Mouse (Mus musculus): ENCODE results near the gene Lactb.

Lactb gene

DNA sequence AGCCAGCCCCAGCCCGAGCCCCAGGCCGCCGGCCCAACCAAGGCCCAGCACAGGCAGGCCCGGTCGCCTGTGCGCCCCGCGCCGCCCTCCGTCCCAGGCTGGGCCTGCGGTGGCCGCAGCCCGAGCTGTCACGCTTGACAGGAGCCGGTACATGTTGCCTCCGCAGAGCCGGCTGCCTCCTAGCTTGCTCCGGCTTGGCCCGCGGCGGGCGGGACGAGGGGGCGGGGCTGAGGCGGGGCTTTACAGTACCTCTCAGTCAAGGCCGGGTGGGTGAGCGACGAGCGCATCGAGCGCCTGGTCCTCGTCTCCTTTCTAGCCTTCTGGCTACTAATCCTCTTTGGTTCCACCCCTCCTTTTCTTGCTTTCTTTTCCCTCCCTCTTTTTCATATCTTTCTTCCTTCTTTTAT lies at the start of gene Lactb:
Gene Lactb, minus strand, starts transcription at position 246 of the 407 bp plus-strand sequence.
- DNase-seq (ENCODE audit: low spot score), result peak; percentile 94

DNA sequence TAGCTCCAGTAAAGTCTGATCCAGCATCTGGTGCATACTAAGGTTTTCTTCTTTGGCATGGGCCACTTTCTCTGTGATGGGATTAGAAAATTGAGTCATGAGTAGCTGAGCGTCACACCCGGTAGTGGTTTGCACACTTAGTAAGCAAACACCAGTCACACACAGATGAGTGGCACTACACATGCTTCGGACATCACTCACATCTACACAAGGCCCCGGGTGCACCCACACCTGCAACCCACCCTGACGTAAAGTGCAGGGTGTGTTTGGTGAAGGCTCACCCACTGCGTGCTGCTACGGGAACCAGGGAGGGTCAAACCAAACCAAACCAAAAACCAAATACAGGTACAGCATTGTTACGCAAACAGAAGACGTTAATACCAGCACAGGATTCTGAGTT lies 48.1 kb upstream of the Lactb start:
- DNase-seq (ENCODE audit: low spot score), result no peak

DNA sequence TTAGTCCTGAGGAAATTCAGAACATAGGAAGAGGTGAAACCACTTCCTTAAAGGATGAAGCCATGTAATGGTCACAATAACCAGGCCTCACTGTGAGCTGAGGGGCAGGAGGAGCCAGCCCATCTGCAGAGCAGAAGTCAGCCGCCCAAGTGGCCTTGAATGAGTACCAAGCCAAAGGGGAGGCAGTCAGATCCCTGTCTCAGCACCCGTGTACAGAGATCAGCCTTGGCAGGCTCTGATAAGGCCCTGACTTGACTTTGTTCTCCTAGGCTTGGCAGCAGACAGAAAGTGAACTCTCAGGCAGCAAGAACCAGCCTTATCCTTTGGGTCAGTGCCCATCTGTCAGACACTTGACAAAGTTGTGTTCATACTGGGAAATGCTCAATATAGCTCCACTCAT lies 44.8 kb upstream of the Lactb start:
- DNase-seq (ENCODE audit: low spot score), result no peak

DNA sequence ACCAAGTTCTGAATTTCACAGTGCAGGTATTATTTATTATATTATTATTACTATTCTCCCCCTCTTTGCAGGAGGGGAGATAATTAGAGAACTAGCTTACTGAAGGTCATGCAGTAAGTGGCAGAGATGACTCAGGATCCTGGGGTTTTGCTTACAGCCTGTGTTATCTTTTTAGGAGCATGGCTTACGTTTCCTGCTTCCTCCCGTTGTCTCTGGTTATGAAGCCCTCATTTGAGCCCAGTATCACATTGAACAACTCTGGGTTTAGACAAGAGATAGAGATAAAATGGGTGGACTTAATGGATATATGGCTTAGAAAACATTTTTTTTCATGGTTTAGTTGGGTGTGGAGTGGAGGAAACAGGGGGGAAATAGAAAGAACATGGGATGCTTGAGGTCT lies 38.2 kb upstream of the Lactb start:
- DNase-seq (ENCODE audit: low spot score), result no peak

DNA sequence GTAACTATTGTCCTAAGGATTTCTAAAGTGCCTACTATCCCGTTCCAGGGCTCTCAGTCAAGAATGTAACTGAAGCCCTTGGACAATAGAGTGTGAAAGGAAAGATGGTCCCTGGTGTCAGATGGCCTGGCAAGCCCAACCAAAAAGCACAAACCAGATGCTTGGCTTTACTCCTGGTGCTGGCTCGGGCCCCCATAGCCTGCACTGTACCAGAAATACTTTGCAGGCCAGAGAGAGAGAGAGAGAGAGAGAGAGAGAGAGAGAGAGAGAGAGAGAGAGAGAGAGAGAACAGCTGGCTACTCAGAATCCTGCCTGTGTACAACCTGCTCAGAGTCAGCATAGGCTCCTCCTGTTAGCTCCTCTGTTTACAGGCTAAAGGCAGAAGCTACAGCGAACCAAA lies 37.2 kb upstream of the Lactb start:
- DNase-seq (ENCODE audit: low spot score), result no peak

DNA sequence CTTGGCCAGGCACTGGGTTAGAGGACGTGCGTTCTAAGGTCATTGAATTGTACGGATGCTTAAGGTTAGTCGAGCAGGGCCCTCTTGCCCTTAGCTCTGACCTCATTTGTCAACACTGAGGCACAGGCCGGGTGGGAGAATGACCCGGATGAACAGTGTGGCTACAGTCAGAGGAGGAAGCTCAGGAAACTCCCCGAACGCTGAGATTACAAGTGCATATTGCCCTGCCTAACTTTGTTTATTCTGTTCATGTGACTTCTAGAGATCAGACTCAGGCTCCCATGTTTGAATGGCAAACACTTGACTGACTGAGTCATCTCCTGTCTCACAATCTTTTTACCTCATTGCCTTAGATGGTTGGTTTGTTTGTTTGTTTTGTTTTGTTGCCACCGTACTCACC lies 36.2 kb upstream of the Lactb start:
- DNase-seq (ENCODE audit: low spot score), result no peak

DNA sequence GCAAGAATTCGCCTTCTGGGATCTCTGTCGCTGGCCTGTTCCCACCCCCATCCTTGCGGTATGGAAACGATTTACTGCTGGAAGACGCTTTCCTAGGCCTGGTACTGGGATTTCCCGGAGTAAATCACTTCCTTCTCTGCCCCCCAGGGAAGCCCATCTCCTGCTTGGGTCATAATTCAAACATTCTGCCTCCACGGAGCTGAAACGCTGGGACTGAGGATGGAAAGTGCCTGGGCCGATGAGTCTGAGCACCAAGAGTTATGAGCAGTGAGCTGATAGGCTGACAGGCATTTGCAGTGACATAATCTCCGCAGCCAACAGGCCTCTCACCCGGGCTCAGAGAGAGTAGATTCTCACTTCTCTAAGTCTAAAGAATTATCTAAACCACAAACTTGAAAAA lies 33.5 kb upstream of the Lactb start:
- DNase-seq (ENCODE audit: low spot score), result no peak

DNA sequence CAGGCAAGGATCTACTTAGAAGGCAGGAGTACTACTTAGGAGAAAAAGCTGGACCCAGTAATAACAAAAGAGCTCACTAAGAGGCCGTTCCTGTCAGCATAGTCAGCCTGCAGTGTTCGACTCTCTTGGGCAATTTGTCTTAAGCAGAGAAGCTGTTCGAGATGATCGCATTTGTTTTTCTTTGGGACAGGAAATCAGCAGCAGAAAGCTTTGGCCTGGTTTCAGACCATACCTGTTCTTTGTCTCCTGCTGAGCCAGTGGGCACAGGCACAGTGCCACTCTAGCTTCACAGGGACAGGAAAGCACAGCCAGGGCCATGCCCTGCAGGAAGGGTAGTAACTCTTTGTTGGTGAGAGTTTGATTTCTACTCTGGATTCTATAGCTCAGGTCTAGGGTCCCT lies 31.1 kb upstream of the Lactb start:
- DNase-seq (ENCODE audit: low spot score), result no peak

DNA sequence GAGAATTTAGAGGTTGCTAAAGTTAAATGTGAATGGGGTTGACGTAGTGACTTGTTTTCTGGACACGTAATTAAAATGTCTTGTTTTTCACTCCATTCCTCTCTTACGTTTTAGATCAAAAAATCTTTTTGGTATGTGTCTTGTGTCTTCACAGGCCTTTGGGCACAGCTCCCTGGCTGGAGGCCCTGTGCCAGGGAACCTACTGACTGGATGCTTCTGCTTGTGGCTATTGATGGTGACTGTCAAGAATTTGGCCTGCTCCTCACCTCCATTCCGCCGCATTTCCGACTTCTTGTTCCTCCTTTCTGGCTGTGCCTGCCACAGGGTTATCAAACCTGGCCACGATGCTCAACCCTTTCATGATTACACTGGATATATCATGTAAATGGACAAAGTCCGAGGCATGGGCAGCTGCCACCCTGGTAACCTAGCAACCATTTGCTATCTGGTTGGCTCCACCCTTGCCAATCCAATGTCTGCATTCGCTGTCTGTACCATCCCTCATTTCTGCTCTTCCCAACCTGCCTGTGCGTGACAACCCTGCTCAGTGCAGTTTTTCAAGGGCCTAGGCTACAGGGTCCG lies 30.0 kb upstream of the Lactb start:
- no peak for DNase-seq (ENCODE audit: low spot score)

DNA sequence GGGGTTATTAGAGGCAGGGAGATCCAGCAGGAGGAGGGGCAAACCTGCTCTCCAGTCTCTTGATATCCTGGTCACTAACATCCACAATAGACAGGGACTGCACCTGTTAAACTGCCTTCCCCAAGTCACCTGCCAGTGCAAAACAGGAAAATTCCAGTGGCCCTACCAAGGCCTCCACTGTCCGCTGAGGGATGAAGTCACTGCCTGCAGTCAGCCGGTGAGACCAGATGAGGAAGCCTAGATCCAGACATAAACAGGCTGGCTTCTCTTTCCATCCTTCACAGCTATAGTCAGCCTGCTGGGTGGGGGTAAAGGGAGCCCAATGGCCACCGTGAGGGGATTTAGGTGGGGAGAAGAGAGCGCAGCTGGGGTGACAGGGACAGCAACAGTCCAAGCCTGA lies 28.4 kb upstream of the Lactb start:
- DNase-seq (ENCODE audit: low spot score), result no peak

DNA sequence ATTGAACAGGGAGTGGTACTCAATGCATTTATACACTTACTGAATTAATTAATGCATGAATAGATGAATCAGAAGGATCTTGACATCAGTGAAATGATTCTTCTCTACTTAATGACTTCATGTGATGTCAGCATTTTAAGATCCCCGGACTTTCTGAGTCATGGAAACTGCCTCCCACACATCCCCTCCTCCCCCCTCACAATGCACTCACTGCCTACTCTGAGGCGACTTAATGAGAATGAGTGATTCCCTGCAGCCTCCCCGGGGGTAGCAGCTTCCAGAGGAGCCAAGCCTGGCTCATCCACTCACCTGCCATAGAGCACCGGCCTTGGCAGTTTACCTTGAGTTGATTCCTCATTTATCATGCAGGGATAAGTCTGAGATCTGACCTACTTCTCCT lies 27.9 kb upstream of the Lactb start:
- no peak for DNase-seq (ENCODE audit: low spot score)

DNA sequence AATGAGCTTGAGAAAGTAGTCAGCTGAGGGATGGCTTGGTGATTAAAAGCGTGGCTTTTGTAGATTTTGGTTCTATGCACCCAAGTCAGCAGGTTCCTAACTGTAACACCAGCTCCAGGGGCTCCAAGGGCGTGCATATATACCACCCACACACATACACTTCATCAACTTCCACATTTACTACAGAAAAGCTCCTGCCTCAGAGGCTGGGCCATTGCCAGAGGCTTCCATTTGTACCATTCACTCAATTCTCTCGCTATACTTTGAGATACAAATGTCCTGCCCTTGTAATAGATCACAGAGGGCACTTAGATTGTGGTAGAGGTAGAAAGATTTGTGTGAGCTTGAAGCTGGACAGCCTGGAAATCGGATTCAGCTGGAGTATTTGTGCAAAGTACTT lies 26.2 kb upstream of the Lactb start:
- DNase-seq (ENCODE audit: low spot score), result no peak

DNA sequence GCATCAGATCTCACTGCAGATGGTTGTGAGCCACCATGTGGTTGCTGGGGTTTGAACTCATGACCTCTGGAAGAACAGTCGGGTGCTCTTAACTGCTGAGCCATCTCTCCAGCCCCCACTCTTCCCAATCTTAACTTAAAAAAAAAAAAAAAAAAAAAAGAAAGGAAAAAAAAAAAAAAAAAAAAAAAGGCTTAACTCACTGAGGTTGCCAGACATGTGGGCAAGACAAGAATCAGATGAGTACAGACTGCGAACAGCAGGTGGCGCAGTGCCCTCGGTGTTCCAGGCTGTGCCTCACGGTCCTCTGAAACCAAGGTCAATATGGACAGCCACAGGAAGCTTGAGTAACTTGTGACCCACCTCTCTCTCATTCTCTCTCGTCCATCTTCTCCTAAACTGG lies 25.8 kb upstream of the Lactb start:
- DNase-seq (ENCODE audit: low spot score), result peak; percentile 67

DNA sequence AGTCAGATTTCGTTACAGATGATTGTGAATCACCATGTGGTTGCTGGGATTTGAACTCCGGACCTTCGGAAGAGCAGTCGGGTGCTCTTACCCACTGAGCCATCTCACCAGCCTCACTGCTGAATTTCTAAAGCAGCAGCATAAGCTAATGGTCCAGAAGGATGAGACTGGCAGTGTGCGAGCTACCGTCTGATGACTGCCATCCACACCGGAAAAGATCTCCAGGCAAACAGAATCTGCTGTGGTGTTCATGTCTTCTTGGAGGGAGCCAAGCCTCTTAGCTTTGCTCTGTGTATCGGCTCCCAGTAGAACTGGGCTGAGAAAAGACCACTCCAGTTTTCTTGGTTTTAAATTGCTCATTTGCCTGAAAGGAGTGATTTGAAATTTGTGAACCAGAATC lies 24.4 kb upstream of the Lactb start:
- DNase-seq (ENCODE audit: low spot score), result no peak

DNA sequence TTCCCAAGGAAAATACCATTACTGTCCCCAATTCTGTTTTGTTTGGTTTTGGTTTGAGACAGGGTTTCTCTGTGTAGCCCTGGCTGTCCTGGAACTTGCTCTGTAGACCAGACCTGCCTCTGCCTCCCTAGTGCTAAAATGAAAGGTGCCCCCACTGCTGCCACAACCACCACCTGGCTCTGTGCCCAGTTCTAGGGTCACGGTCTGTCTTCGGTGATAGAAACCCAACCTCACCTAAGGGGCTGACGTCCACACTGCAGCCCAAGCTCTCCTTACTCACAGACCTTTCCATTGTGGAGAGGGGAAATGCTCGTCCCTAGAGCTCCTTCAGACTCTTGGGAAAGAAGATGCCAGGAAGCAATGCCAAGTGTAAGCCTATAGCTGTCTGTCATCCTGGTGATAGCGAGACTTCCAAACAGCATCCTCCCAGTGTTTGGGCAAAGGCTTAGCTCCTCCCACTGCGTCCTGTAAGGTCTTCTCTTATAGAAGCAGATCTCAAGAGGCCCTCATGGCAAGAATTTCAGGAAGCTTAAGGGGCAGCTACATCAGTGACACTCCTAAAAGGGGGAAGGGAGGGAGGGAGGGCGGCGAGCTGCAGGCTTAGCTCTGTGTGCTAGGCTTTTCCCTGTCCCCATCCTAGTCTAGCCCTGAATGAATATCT lies 16.6 kb upstream of the Lactb start:
- no peak for DNase-seq (ENCODE audit: low spot score)

DNA sequence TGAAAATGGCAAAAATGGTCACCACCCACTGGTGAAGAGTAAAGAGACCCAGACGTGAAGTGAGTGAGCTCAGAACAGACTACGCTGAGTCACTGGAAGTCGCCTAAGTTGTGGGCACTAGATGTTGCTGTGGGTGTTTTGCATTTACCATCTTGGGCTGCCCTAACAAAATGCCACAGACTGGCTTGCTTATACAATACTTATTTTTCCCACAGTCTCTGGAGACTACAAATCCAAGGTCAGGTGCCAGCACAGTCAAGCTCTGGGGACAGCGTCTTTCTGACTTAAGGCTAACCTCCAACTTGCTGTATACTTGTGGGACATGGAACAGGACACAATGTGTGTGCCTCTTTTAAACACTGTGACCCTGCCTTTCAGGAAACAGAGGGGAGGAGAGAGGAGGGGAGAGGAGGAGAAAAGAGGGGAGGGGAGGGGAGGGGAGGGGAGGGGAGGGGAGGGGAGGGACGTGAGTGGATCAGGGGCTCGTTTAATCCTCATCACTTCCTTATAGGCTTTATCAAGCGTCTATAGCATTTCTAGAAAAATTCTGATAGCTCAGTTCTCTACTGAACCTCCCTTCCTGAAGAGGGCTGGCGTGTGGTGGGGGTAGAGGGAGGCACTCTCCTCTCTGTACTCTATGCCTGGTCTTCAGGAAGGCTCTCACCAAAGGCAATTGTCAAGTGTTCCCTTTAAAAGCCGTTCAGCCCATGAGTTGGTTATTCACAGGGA lies 15.9 kb upstream of the Lactb start:
- DNase-seq (ENCODE audit: low spot score), result no peak

DNA sequence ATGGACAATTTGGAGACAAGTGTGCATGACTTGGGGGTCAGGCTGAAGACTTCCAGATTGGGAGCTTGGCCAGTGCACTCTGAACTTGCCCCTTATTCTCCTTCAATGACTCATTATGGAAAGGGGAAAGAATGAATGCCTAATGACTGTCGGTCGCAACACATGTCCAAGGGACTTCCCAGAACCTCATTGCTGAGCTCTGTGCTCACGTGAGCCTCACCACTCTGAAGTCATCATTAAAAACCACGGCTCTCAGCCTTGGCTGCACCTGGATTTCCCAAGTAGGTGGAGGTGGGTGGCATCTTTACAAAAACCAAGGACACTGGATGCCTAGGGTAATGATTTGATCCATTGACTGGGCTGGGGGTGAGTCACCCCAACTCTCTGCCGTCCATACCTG lies 14.8 kb upstream of the Lactb start:
- no peak for DNase-seq (ENCODE audit: low spot score)

DNA sequence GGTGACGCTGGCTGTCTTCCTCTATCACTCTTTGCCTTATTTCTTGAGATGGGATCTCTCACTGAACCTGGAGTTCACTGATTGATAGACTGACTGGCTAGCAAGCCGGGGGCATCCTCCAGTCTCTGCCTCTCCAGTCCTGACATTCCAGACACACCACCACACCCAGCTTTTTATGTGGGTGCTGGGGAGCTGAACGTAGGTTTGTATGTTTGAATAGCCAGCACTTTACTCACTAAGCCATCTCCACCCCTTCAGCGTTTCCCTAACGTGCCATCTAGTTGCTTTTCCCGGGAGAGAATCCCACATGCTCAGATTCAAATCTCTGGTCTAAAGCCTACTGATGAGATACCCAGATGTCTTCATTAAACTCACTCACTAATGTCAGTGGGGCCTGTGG lies 14.3 kb upstream of the Lactb start:
- DNase-seq (ENCODE audit: low spot score), result no peak

DNA sequence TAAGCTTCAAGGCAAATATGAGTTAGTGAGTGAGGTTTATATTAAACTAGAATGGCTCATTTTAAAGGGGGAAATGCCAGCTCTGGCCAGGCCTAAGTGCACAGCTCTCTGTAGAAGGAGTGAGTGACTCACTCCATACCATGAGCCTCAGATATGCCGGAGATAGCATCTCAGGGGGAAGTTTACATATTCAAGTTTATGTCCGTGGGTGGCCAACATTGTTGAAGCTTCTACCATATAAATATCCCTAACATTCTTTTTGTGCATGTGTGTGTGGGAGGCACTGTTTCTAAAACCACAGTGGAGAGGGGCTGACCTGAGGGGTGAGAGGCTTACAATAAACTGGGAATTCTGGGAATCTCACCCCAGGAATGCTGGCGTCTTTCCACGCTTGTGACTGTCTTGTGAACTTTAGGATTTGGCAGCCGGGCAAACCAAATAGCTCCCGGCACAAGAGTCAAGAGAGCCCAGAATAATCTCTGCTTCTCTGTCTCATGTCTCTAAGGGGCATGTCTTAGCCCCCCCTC lies 13.7 kb upstream of the Lactb start:
- no peak for DNase-seq (ENCODE audit: low spot score)

DNA sequence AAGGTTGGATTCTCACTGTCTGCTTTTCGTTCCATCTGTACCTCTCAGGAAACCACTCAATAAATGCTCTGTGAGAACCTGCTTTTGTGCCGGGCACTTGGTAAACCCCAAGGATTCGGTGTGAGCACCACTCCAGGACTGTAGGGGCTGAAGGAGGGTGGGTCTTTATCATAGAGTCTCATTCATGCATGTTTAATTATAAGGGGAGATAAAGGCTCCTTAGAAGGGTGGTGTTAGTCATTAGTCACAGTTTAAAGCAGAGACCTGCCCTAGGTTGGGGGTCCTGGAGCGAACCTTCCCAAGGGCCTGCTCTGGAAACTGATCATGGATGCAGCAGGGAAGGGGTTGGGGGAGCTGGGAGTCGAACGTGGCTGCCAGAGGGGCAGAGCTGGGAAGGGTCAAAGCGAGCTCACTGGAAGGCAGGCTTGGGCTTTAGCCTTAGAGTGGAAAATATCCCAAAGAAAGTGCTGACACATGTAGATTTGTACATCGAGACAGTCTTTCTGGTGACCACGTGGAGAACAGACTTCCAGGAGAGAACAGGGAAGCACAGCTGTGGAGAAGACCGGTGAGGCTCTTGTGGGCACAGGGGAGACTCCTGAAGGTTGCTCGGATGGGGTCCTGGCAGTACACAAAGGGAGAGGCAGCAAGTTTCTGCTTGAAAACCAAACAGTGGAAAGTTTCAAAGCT lies 13.1 kb upstream of the Lactb start:
- DNase-seq (ENCODE audit: low spot score), result no peak

DNA sequence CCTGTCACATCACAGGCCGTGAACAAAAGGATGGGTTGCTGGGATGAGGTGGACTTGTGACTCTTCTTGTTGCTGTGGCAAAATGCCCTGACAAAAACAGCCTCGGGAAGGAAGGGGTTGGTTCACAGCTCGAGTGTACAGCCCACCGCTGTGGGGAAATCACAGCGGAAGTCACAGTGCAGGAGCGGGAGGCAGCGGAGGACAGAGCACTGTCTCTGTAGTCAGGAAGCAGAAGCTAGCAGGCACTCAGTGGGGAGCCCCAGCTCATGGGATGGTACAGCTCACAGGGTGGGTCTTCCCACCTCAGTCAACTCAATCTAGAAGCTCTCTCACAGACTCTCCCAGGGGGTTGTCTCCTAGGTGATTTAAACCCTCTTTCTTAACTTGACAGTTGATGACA lies 10.1 kb upstream of the Lactb start:
- no peak for DNase-seq (ENCODE audit: low spot score)

DNA sequence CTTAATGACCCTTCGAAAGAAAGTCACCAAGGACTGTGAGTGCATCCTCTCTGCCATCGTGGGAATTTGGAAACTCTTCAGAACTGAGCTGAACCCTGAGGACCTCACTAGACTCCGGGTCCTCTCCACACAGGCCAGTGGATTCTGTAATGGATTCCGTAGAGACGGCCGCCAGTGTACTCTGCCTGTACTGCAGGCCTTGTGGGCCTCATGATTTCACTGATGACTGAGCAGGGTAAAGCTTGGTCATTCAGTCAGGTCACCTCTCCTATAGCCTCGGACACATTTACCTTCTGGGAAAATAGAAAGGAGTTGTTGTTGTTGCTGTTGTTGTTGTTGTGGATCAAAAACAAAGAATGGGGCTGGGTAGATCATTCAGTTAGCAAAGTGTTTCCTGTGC lies 6.8 kb upstream of the Lactb start:
- no peak for DNase-seq (ENCODE audit: low spot score)

DNA sequence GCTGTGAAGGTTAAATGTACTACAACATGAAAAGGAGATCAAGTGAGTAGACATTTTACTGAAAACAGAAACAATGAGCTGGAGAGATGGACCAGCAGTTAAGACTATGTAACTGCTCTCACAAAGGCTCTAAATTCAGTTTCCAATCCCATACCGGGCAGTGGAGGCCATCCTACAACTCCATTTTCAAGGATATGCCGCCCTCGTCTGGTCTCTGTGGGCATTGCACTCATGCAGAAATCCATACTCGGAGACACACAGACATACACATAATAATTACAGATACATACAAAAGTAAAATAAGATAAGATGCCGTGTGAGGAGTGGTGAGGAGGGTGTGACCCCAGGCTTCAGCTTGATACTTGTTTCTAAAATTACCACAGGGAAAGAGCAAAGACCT lies 5.2 kb upstream of the Lactb start:
- DNase-seq (ENCODE audit: low spot score), result peak; percentile 67

All from urinary bladder, postnatal 25 days (tissue).